Mouse (Mus musculus): Measurements from ENCODE around the gene Gm10330. TPM values are rescaled to one million over a fixed set of nuclear protein-coding genes. Genes with fewer than 3 reads are reported as not detected.
"Not testable (repeated sequence)": the region's sequence is repeated elsewhere in the genome, so short reads cannot be mapped to it uniquely, and the experiment has no call there.

Gm10330 gene
- polyA plus RNA-seq (2014; fragmentation: Nextera tagmentation; extraction: Ambion mirVana): 0.21 and 0.49 TPM in 2 replicates

DNA sequence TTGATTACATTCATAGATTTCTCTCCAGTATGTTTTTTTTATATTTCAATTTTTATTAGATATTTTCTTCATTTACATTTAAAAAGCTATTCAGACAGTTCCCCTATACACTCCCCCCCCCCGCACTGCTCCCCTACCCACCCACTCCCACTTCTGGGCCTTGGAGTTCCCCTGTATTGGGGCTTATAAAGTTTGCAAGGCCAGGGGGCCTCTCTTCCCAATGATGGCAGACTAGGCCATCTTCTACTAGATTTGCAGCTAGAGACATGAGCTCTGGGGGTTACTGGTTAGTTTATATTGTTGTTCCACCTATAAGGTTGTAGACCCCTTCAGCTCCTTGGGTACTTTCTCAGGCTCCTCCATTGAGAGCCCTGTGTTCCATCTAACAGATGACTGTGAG is at the start of gene Gm10330:
Gene Gm10330, minus strand, starts transcription at position 101 of the 400 bp plus-strand sequence.
- DNase-seq (ENCODE audit: low spot score); H3K4me1 ChIP-seq (replicated peaks; ENCODE audit: control insufficient read depth, insufficient read depth, low read length); ATAC-seq (ENCODE audit: low FRiP score); H3K9me3 ChIP-seq (ENCODE audit: control insufficient read depth, low read length); H3K4me2 ChIP-seq (replicated peaks; ENCODE audit: low read depth, low read length); H3K36me3 ChIP-seq (ENCODE audit: control insufficient read depth, insufficient read depth, low read length); H3K27ac ChIP-seq (ENCODE audit: low read depth, low read length); H3K4me3 ChIP-seq (ENCODE audit: low read depth, low read length); H3K9ac ChIP-seq (ENCODE audit: low read depth, low read length); H3K27me3 ChIP-seq (ENCODE audit: control insufficient read depth, insufficient read depth, low read length): not testable (repeated sequence)
- WGBS: 94% methylated on average over 1 of the region's 1 CpGs

DNA sequence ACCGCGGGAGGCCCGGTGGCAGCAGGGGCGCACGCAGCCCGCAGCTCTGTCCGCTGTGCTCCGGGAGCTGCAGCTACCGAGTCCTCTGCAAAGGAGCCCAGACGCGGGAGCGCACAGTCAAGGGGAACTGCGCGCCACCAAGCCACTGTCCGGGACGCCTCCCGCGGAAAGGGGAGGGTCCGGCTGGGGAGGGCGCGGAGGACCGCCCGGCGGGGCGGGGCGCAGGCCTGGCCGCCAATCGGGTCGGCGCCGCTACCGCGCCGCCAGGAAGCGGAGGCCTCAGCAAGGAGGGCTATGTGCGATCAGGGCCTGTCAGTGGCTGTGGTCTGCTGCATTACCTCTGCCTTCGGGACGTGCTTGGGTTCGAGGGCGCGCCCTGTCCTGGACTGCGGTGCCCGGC is 20.7 kb upstream of the Gm10330 start:
- peak; percentile 4 for DNase-seq (ENCODE audit: low spot score)
- not testable (repeated sequence) for H3K9me3 ChIP-seq (ENCODE audit: control insufficient read depth, low read length); H3K4me2 ChIP-seq (replicated peaks; ENCODE audit: low read depth, low read length)

DNA sequence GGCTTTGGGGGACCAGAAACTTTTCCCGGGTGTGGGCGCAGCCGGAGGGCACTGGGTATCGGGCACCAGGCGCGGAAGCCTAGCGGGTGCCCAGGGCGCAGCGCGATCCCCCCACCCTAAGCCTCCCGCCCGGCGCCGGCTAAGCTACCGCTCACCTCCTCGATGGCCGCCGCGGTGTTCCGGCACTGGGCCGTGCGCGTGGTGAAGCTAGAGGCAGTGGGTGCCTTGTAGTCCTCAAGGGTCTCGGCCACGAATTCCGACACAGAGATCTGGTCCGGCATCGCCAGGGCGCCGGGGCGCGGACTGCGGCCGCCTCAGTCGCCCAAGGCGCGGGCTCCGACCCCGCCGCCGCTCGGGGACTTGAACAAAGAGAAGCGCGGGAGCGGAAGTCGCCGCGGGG is 20.3 kb upstream of the Gm10330 start:
- not testable (repeated sequence) for ATAC-seq (ENCODE audit: low FRiP score); H3K4me1 ChIP-seq (replicated peaks; ENCODE audit: control insufficient read depth, insufficient read depth, low read length); H3K9ac ChIP-seq (ENCODE audit: low read depth, low read length); H3K27ac ChIP-seq (ENCODE audit: low read depth, low read length); H3K9me3 ChIP-seq (ENCODE audit: control insufficient read depth, low read length); H3K4me2 ChIP-seq (replicated peaks; ENCODE audit: low read depth, low read length); H3K4me3 ChIP-seq (ENCODE audit: low read depth, low read length); H3K36me3 ChIP-seq (ENCODE audit: control insufficient read depth, insufficient read depth, low read length); H3K27me3 ChIP-seq (ENCODE audit: control insufficient read depth, insufficient read depth, low read length); DNase-seq (ENCODE audit: low spot score)
- WGBS: 14% methylated on average over 24 of the region's 48 CpGs

More for the DNA sequence above, 20.7 kb upstream of the Gm10330 start:
- not testable (repeated sequence) for H3K4me1 ChIP-seq (replicated peaks; ENCODE audit: control insufficient read depth, insufficient read depth, low read length); H3K27ac ChIP-seq (ENCODE audit: low read depth, low read length); H3K27me3 ChIP-seq (ENCODE audit: control insufficient read depth, insufficient read depth, low read length); ATAC-seq (ENCODE audit: low FRiP score); H3K9ac ChIP-seq (ENCODE audit: low read depth, low read length); H3K36me3 ChIP-seq (ENCODE audit: control insufficient read depth, insufficient read depth, low read length); H3K4me3 ChIP-seq (ENCODE audit: low read depth, low read length)
- 11% methylated on average over 39 of the region's 43 CpGs for WGBS
